Mouse (Mus musculus) splenic B cell, adult 2 months (primary cell): ENCODE data around the gene Sgpl1.

ENCODE experiments used
- DNase-seq: peaks from one replicate; pipeline ENCODE4 v3.0.0-alpha.2; 2011; ENCODE audit warnings: low read depth, low spot score
- H3K27me3 ChIP-seq: 2 replicates; pipeline ENCODE4 v1.6.1; 2012; ENCODE audit warnings: mild to moderate bottlenecking, low read length, moderate library complexity, mixed read lengths; ENCODE audit not compliant: control insufficient read depth, poor library complexity, insufficient read depth, severe bottlenecking
- H3K36me3 ChIP-seq: 2 replicates; pipeline ENCODE4 v1.6.1; 2012; ENCODE audit warnings: mild to moderate bottlenecking, low read length, moderate library complexity, mixed read lengths; ENCODE audit not compliant: control insufficient read depth, poor library complexity, insufficient read depth, severe bottlenecking

Gene Sgpl1

GRCm38 (mm10) chr10:61051993-61052613, 95.4 kb downstream of the Sgpl1 start:
- Histone ChIP-seq H3K36me3 (no peaks in the 10 kb centered on the region), H3K27me3 (no peaks in the 10 kb centered on the region)
- DNase-seq, result peak; percentile 72
